Mouse (Mus musculus) hindbrain, embryonic 12.5 days (tissue): Measurements from ENCODE around the gene Pheta2. TPM values are rescaled to one million over a fixed set of nuclear protein-coding genes. Genes with fewer than 3 reads are reported as not detected.

Experiments used
- ATAC-seq: fragments of 200-750 bp; cut with Nextera tagmentation; 2 replicates; pipeline ENCODE4 v1.8.0; 2017; ENCODE audit warnings: moderate TSS enrichment; ENCODE audit not compliant: low FRiP score
- H3K27ac ChIP-seq: fragments of 300-500 bp; sonication (generic); 2 replicates; pipeline ENCODE4 v1.5.1; 2016; ENCODE audit warnings: mild to moderate bottlenecking
- H3K27me3 ChIP-seq: fragments of 300-500 bp; sonication (generic); 2 replicates; pipeline ENCODE4 v1.6.1; 2016; ENCODE audit warnings: mild to moderate bottlenecking
- H3K36me3 ChIP-seq: fragments of 300-500 bp; sonication (generic); 2 replicates; pipeline ENCODE4 v1.6.1; 2016; ENCODE audit warnings: mild to moderate bottlenecking
- H3K4me1 ChIP-seq: fragments of 300-500 bp; sonication (generic); 2 replicates; pipeline ENCODE4 v1.6.1; 2016
- H3K4me2 ChIP-seq: fragments of 300-500 bp; sonication (generic); replicated peaks from 2 replicates; pipeline ENCODE4 v1.6.1; 2016; ENCODE audit warnings: mild to moderate bottlenecking
- H3K4me3 ChIP-seq: fragments of 300-500 bp; sonication (generic); 2 replicates; pipeline ENCODE4 v1.5.1; 2016; ENCODE audit warnings: mild to moderate bottlenecking
- H3K9ac ChIP-seq: fragments of 300-500 bp; sonication (generic); 2 replicates; pipeline ENCODE4 v1.6.1; 2016; ENCODE audit warnings: mild to moderate bottlenecking, moderate library complexity
- H3K9me3 ChIP-seq: fragments of 300-500 bp; sonication (generic); replicated peaks from 2 replicates; pipeline ENCODE4 v1.6.1; 2016; ENCODE audit warnings: mild to moderate bottlenecking
- WGBS: fragments of 180-500 bp; shearing (Covaris S2); methylation state at CpG from one replicate; pipeline ENCODE4 v1.1.7; 2016; 5-methylcytosine and 5-hydroxymethylcytosine counted together
- polyA plus RNA-seq: library from polyadenylated mRNA; unstranded; fragments of >200 nt; fragmentation: Nextera tagmentation; extraction: Ambion mirVana; gene quantifications from 2 replicates; pipeline ENCODE4 v1.2.1, GENCODE M21; 2016

The Pheta2 gene
- polyA plus RNA-seq, 1 experiment from 2014 or later, result 5.3 TPM

GRCm38 (mm10) chr15:82345820-82346470, 7.2 kb downstream of the Pheta2 start:
- Histone ChIP-seq H3K27me3 (peaks cover 8% of the 10 kb centered on the region), H3K4me3 (peak overlapping the region; percentile 64), H3K9me3 (no peaks in the 10 kb centered on the region), H3K4me2 (peak overlapping the region; percentile 69), H3K4me1 (peaks cover 18% of the 10 kb centered on the region), H3K27ac (peak overlapping the region; percentile 85), H3K9ac (peak overlapping the region; percentile 68), H3K36me3 (peaks cover 34% of the 10 kb centered on the region)
- WGBS, result under 1% methylated on average over 51 of the region's 51 CpGs
- ATAC-seq, result peak; percentile 99

DNA sequence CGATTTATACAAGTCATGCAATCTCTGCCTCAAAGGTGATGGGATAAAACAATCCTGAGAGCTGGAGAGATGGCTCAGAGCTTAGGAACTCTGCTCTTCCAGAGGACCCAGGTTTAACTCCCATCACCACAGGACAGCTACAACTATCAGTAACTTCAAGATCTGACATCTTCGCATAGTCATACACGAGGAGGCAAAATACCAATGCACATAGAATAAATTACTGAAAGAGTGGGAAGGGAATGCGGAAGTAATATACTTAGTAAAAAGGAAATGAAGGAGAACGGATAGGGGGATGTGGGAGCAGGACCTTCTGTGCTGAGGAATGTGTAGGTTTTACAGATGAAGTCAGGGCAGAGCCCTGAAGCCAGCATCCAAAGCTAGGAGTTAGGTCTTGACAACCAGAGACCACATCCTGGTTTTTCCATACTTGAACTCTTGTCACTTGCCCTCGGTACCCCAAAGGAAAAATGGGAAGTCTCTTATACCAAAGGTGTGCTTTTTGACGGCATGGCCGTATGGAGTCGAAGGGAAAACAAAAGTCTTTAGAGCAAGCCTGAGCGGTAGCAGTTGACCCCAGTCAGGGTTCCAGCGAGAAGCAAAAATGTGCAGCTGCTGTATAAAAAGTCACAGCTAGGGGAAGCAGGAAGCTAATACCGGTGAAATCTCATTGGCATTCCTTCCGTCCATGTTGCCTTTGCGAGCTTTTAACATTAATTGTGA, 8.0 kb downstream of the Pheta2 start:
- 68% methylated on average over 14 of the region's 14 CpGs for WGBS
- ATAC-seq, result peak; percentile 7; the same call in 1 of the 2 replicates
- Histone ChIP-seq H3K36me3 (peaks cover 36% of the 10 kb centered on the region), H3K9ac (peak overlapping the region; percentile 68), H3K4me2 (peak overlapping the region; percentile 69), H3K9me3 (no peaks in the 10 kb centered on the region), H3K27ac (peak overlapping the region; percentile 85), H3K4me3 (peak overlapping the region; percentile 64), H3K4me1 (peaks cover 16% of the 10 kb centered on the region), H3K27me3 (0 out of 2 replicates have a peak, but pooled peaks cover 4% of the 10 kb centered on the region)

DNA sequence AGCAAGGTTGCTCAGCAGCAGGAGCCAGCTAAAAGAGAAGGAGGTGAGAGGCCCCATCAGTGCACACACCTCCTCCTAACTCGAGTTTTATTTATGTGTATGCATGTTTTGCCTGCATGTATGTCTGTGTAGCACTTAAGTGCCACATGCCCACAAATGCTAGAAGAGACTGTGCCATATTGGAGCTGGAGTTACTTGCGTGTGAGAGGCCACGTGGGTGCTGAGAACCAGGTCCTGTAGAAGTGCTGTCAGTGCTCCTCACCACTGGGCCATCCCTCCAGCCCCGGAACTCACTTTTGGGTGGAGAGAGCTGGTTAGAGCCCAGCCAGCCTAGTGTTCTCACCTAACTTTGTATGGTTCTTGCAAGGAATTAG, 8.5 kb downstream of the Pheta2 start:
- ATAC-seq, result no peak
- Histone ChIP-seq H3K9ac (peak overlapping the region; percentile 68; the same call in 1 of the 2 replicates), H3K27ac (no peak overlapping the region), H3K4me2 (peak overlapping the region; percentile 69), H3K36me3 (peaks cover 36% of the 10 kb centered on the region), H3K27me3 (no peaks in the 10 kb centered on the region), H3K9me3 (no peaks in the 10 kb centered on the region), H3K4me3 (peak overlapping the region; percentile 64), H3K4me1 (peaks cover 21% of the 10 kb centered on the region)
- 80% methylated on average over 4 of the region's 4 CpGs for WGBS

DNA sequence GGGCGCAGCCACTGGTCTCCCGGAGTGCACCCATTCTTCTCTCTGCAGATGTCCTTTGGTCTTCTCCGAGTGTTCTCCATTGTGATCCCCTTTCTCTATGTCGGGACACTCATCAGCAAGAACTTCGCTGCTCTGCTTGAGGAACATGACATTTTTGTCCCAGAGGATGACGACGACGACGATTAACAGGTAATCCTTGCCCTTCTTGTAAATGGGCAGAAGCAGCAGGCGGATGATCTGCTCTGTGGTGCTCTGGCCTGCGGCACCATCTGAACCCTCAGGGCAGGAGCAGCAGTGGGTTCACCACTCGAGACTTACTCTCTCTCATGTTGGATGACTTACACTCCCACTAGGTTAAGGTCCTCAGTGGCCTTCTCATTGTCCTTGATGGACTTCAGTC, 9.1 kb downstream of the Pheta2 start:
- H3K9ac ChIP-seq, result no peak overlapping the region
- H3K9me3 ChIP-seq, result no peaks in the 10 kb centered on the region
- no peak overlapping the region for H3K4me2 ChIP-seq

DNA sequence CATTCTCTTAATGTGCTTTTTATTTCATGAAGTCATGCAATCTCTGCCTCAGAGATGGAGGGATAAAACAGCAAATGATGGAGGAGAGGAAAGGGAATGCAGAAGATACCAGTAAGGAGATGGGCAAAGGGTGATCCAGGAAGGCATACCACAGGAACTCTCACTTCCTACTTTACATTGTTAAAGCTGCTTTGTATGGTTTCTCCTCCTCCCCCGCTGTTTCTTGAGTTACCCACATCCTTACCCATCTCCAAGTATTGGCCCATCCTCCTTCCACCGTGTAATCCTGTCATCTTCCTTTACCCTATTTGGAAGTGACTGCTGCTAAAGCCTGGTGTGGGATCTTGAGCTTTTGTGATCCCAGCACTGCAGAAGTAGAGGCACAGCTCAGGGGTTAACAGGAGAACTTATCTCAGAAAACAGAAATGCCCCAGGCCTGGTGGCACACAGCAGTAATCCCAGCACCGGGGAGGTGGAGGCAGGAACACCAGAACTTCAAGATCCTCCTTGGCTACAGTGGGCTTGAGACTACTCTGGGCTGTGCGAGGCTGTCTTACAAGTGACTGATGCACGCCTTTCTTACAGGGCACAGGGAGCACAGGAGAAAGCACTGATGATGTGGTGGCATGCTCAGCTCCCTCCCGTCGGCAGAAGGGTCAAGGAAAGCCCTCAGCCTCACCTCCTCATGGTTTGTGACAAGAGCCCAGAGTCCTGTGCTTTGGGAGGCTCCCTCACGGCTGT, 9.7 kb downstream of the Pheta2 start:
- Histone ChIP-seq H3K27me3 (no peaks in the 10 kb centered on the region), H3K9me3 (no peaks in the 10 kb centered on the region), H3K36me3 (peaks cover 36% of the 10 kb centered on the region), H3K27ac (no peak overlapping the region), H3K4me2 (no peak overlapping the region), H3K4me3 (no peak overlapping the region), H3K4me1 (peaks cover 30% of the 10 kb centered on the region), H3K9ac (no peak overlapping the region)
- 88% methylated on average over 8 of the region's 8 CpGs for WGBS
- ATAC-seq, result no peak

More for the DNA sequence above, 9.1 kb downstream of the Pheta2 start:
- Histone ChIP-seq H3K27ac (no peak overlapping the region), H3K4me1 (peaks cover 24% of the 10 kb centered on the region), H3K4me3 (no peak overlapping the region), H3K27me3 (no peaks in the 10 kb centered on the region), H3K36me3 (peaks cover 36% of the 10 kb centered on the region)
- no peak for ATAC-seq
- 93% methylated on average over 12 of the region's 12 CpGs for WGBS

- peaks cover 36% of the 10 kb centered on the region for H3K36me3 ChIP-seq
- H3K27ac ChIP-seq, result no peak overlapping the region
- H3K4me3 ChIP-seq, result no peak overlapping the region
- no peak overlapping the region for H3K4me2 ChIP-seq
- H3K9me3 ChIP-seq, result no peaks in the 10 kb centered on the region
- H3K27me3 ChIP-seq, result no peaks in the 10 kb centered on the region
- H3K4me1 ChIP-seq, result peaks cover 31% of the 10 kb centered on the region
- WGBS, result 91% methylated on average over 2 of the region's 2 CpGs
- no peak for ATAC-seq
- no peak overlapping the region for H3K9ac ChIP-seq
These were observed 10.2 kb downstream of the Pheta2 start for GRCm38 (mm10) chr15:82348999-82349341.

DNA sequence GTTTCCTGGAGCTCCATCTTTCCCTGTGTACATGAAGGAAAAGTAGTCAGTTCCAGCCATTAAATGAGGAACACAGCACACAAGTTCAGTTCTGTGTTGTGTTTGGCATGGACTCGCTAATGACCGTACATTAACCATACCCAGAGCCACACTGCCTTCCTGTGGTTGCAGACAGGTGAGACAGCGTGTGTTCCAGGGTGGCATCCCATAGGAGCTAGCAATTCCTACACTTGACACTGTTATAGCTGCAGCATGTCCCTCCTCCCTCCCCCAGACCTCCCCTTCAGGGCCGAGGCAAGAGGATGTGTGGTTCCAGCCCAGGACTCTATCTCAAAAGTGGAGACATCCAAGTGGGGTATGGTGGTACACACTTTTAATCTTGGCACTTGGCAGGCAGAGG, 11.6 kb downstream of the Pheta2 start:
- Histone ChIP-seq H3K4me1 (peaks cover 35% of the 10 kb centered on the region), H3K9ac (no peak overlapping the region), H3K27ac (no peak overlapping the region), H3K9me3 (no peaks in the 10 kb centered on the region), H3K4me3 (no peak overlapping the region), H3K4me2 (no peak overlapping the region), H3K36me3 (peaks cover 36% of the 10 kb centered on the region), H3K27me3 (no peaks in the 10 kb centered on the region)
- no peak for ATAC-seq
- 88% methylated on average over 4 of the region's 4 CpGs for WGBS

- Histone ChIP-seq H3K9ac (no peak overlapping the region), H3K27me3 (no peaks in the 10 kb centered on the region), H3K4me3 (no peak overlapping the region), H3K4me1 (peaks cover 35% of the 10 kb centered on the region), H3K36me3 (peaks cover 36% of the 10 kb centered on the region), H3K4me2 (no peak overlapping the region), H3K27ac (no peak overlapping the region), H3K9me3 (no peaks in the 10 kb centered on the region)
- 90% methylated on average over 3 of the region's 3 CpGs for WGBS
- no peak for ATAC-seq
These were observed 12.7 kb downstream of the Pheta2 start for GRCm38 (mm10) chr15:82351480-82351879.

- H3K4me1 ChIP-seq, result peaks cover 22% of the 10 kb centered on the region
- peak overlapping the region; percentile 90 for H3K4me2 ChIP-seq
- H3K9ac ChIP-seq, result peak overlapping the region; percentile 89
- H3K27ac ChIP-seq, result peak overlapping the region; percentile 90; the same call in 1 of the 2 replicates
- peaks cover 29% of the 10 kb centered on the region for H3K36me3 ChIP-seq
- H3K4me3 ChIP-seq, result peak overlapping the region; percentile 70
- ATAC-seq, result no peak
- no peaks in the 10 kb centered on the region for H3K27me3 ChIP-seq
- 32% methylated on average over 14 of the region's 14 CpGs for WGBS
- no peaks in the 10 kb centered on the region for H3K9me3 ChIP-seq
These were observed 14.5 kb downstream of the Pheta2 start for GRCm38 (mm10) chr15:82353078-82353744.

- H3K27me3 ChIP-seq, result no peaks in the 10 kb centered on the region
- H3K9me3 ChIP-seq, result no peaks in the 10 kb centered on the region
- peak overlapping the region; percentile 90 for H3K4me2 ChIP-seq
- peaks cover 22% of the 10 kb centered on the region for H3K4me1 ChIP-seq
- WGBS, result 2% methylated on average over 23 of the region's 23 CpGs
- H3K4me3 ChIP-seq, result peak overlapping the region; percentile 70
- peak overlapping the region; percentile 90 for H3K27ac ChIP-seq
- peak; percentile 66; the same call in 1 of the 2 replicates for ATAC-seq
- H3K36me3 ChIP-seq, result peaks cover 24% of the 10 kb centered on the region
- peak overlapping the region; percentile 89 for H3K9ac ChIP-seq
These were observed 15.0 kb downstream of the Pheta2 start for GRCm38 (mm10) chr15:82353745-82354113.

- Histone ChIP-seq H3K4me3 (peak within 1 kb of the TSS; percentile 70), H3K36me3 (peaks cover 18% of the 10 kb centered on the region), H3K27me3 (no peaks in the 10 kb centered on the region), H3K4me1 (peaks cover 22% of the 10 kb centered on the region), H3K27ac (peak within 1 kb of the TSS; percentile 90), H3K9me3 (no peaks in the 10 kb centered on the region), H3K4me2 (peak within 1 kb of the TSS; percentile 90), H3K9ac (peak within 1 kb of the TSS; percentile 89)
- ATAC-seq, result peak; percentile 99
- 2% methylated on average over 53 of the region's 57 CpGs for WGBS
These were observed 15.6 kb downstream of the Pheta2 start, which contains the start of gene Ndufa6 for GRCm38 (mm10) chr15:82354126-82354945. Ndufa6 (minus strand) TSS chr15:82354322.
